Mouse (Mus musculus) frontal cortex, postnatal 14 days (tissue): ENCODE results near the gene Gm9922.

Experiments
- DNase-seq, 2 experiments: peaks; one replicate each; pipeline ENCODE4 v3.0.0; 2022; ENCODE audit warnings: low spot score in 2 of 2

Gene Gm9922

GRCm38 (mm10) chr14:101687696-101688095 is 41.9 kb downstream of the Gm9922 start:
- no peak for DNase-seq
